Mouse (Mus musculus): Measurements from ENCODE around the gene Hoxc11.

DNA sequence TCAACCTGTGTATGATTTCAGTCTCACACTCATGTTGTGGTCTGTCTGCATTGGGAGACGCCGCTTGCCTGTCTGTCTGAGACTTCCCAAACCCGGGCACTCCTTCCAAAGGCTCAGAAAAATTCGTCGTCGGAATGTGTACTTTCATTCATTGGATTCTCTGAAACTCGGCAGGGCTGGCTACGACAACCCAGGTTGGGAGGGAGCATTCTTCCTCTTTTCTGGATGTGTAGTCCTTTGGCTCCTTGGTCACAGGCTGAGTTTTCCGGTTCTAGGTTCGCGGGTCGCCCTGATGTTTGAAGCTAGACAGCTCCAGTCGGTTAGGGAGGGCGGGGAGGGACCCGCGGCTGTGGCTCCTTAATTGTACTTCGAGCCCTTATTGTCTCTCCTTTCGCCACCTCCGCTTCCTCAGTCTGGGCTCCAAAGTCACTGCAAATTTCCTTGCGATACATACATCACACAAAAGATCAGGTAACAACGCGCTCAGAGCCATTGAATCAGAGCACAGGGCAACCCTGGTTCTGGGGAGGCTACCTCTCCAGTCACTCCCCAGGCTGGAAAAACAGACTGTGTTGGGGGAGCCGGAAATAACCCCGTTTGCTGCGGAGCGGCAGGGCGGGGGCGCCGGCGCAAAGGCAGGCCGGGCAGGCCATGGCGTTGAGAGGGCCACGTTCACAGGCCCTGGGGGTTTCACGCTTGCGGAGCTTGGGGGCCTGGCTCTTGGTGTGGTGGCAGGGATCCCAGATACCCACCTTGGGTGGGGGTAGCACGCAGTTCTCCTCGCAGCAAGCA lies 22.6 kb downstream of the Hoxc11 start:
- TF ChIP-seq EP300 (IDR thresholded peaks at IDR 0.05; ENCODE audit: low read depth) (no peak), CTCF (IDR thresholded peaks at IDR 0.05; ENCODE audit: low read depth) (no peak)
